Mouse (Mus musculus): ENCODE data around the gene Tgtp1. TPM values are rescaled to one million over a fixed set of nuclear protein-coding genes. Genes with fewer than 3 reads are reported as not detected.
"Not testable (repeated sequence)": the region's sequence is repeated elsewhere in the genome, so short reads cannot be mapped to it uniquely, and the experiment has no call there.

Gene Tgtp1
- polyA plus RNA-seq, 1 experiment from 2014 or later, result 0.18 TPM

DNA sequence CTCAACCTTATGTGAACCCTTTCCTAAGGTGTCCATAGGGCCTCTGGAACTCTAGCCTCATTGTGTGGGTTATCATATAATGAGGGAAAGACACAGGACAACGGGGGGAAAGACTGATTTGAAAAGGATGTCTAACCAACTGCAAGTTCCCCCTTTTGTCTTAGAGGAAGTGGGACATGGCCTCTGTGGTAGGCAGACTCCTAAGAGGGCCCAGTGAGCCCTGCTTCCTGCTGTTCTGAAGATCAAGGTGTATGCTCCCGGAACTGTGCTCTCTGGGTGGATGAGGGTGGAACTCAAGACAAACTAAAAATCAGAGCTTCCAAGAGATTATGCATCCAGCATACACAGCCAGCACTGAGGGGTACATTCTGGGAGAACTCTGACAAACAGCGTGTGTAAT is 5.8 kb downstream of the Tgtp1 start:
- not testable (repeated sequence) for H3K27me3 ChIP-seq (ENCODE audit: control insufficient read depth, insufficient read depth, low read length); H3K4me3 ChIP-seq (ENCODE audit: control insufficient read depth in 1 of 2, insufficient read depth in 1 of 2, low read depth in 1 of 2, low read length in 2 of 2); H3K4me1 ChIP-seq (ENCODE audit: control insufficient read depth in 2 of 2, insufficient read depth in 2 of 2, low read length in 2 of 2); H3K9ac ChIP-seq (ENCODE audit: low read length); H3K9me3 ChIP-seq (ENCODE audit: control insufficient read depth, low read length); ATAC-seq (ENCODE audit: insufficient number of reproducible peaks, insufficient read depth, low FRiP score, low read depth); H3K27ac ChIP-seq (replicated peaks in 1 of 2; ENCODE audit: control insufficient read depth in 1 of 2, insufficient read depth in 1 of 2, low read depth in 2 of 2, low read length in 2 of 2); H3K36me3 ChIP-seq (ENCODE audit: control insufficient read depth, insufficient read depth, low read length); H3K4me2 ChIP-seq (ENCODE audit: low read length)
- 76% methylated on average over 2 of the region's 3 CpGs for WGBS

DNA sequence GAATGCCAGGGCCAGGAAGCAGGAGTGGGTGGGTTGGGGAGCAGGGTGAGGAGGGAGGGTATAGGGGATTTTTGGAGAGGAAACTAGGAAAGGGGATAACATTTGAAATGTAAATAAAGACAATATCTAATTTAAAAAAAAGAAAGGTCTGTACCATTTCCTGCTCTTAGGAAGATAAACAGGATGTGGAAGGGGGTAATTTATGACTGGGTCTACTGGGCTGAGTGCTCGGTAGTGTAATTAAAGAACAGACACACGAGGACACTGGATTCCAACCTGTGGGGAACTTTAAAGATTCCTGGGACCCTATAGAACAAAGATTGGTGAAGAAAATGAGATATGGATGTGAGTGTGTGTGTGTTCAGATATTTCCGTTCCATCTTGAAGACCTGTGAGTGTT is 11.1 kb downstream of the Tgtp1 start:
- H3K4me2 ChIP-seq (ENCODE audit: low read length); H3K4me3 ChIP-seq (ENCODE audit: control insufficient read depth in 1 of 2, insufficient read depth in 1 of 2, low read depth in 1 of 2, low read length in 2 of 2); H3K4me1 ChIP-seq (ENCODE audit: control insufficient read depth in 2 of 2, insufficient read depth in 2 of 2, low read length in 2 of 2); H3K36me3 ChIP-seq (ENCODE audit: control insufficient read depth, insufficient read depth, low read length); H3K27me3 ChIP-seq (ENCODE audit: control insufficient read depth, insufficient read depth, low read length); H3K9me3 ChIP-seq (ENCODE audit: control insufficient read depth, low read length); ATAC-seq (ENCODE audit: insufficient number of reproducible peaks, insufficient read depth, low FRiP score, low read depth); H3K27ac ChIP-seq (replicated peaks in 1 of 2; ENCODE audit: control insufficient read depth in 1 of 2, insufficient read depth in 1 of 2, low read depth in 2 of 2, low read length in 2 of 2); H3K9ac ChIP-seq (ENCODE audit: low read length): not testable (repeated sequence)
- WGBS, result no CpG with 5 or more reads among the region's 3 CpGs

DNA sequence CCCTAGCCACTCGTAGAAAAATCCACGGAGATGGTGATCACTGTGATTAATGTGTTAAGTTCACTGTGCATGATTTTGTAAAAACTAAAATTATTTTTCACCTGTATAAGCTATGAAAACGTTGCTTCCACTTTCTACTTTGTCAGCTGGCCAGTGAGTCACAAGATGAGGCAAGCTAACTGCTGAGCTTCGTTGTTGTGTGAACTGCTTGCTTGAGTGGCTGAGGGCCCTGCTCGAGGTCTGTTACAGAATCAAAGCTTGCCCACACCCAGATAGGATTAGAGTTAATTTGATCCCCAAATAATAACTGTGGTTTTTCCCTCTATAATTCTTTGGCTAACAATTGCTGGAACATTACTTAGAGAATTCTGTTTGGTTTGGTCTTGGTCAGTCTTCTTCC is 13.9 kb downstream of the Tgtp1 start:
- not testable (repeated sequence) for H3K4me3 ChIP-seq (ENCODE audit: control insufficient read depth in 1 of 2, insufficient read depth in 1 of 2, low read depth in 1 of 2, low read length in 2 of 2); H3K36me3 ChIP-seq (ENCODE audit: control insufficient read depth, insufficient read depth, low read length); H3K4me2 ChIP-seq (ENCODE audit: low read length); H3K27me3 ChIP-seq (ENCODE audit: control insufficient read depth, insufficient read depth, low read length); H3K27ac ChIP-seq (replicated peaks in 1 of 2; ENCODE audit: control insufficient read depth in 1 of 2, insufficient read depth in 1 of 2, low read depth in 2 of 2, low read length in 2 of 2); ATAC-seq (ENCODE audit: insufficient number of reproducible peaks, insufficient read depth, low FRiP score, low read depth); H3K9ac ChIP-seq (ENCODE audit: low read length); H3K9me3 ChIP-seq (ENCODE audit: control insufficient read depth, low read length); H3K4me1 ChIP-seq (ENCODE audit: control insufficient read depth in 2 of 2, insufficient read depth in 2 of 2, low read length in 2 of 2)
- no CpG with 5 or more reads among the region's 5 CpGs for WGBS

DNA sequence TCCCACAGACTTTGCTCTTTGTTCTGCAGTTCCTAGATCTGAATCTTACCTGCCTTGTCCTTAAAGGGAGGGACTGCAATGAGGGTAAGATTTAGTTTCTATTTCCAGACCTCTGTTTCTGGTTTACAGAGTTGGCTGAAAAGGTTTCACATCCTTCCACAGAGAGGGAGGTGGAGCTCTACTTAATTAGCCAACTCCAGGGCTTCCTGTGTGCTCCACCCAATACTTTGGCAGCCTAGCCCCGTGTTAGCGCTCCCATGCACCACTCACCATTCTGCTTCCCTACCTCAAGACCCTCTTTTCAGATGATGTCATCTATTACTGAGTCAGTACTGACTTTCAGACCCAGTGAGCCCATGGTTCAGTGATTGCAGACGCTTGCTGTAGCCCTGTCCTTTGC is 14.7 kb downstream of the Tgtp1 start, which contains the start of gene 9930111J21Rik1:
Gene 9930111J21Rik1 (minus strand): TSS at position 148 of the 400 bp plus-strand sequence.
- H3K4me2 ChIP-seq (ENCODE audit: low read length); H3K27me3 ChIP-seq (ENCODE audit: control insufficient read depth, insufficient read depth, low read length); H3K9ac ChIP-seq (ENCODE audit: low read length); H3K4me3 ChIP-seq (ENCODE audit: control insufficient read depth in 1 of 2, insufficient read depth in 1 of 2, low read depth in 1 of 2, low read length in 2 of 2); H3K4me1 ChIP-seq (ENCODE audit: control insufficient read depth in 2 of 2, insufficient read depth in 2 of 2, low read length in 2 of 2); H3K36me3 ChIP-seq (ENCODE audit: control insufficient read depth, insufficient read depth, low read length); H3K27ac ChIP-seq (replicated peaks in 1 of 2; ENCODE audit: control insufficient read depth in 1 of 2, insufficient read depth in 1 of 2, low read depth in 2 of 2, low read length in 2 of 2); ATAC-seq (ENCODE audit: insufficient number of reproducible peaks, insufficient read depth, low FRiP score, low read depth); H3K9me3 ChIP-seq (ENCODE audit: control insufficient read depth, low read length): not testable (repeated sequence)
- no CpG with 5 or more reads among the region's 3 CpGs for WGBS

GRCm38 (mm10) chr11:48978240-48978939 is 15.6 kb downstream of the Tgtp1 start, which contains the start of gene Olfr56:
TSS of gene Olfr56 (plus strand) at chr11:48978889.
- H3K27ac ChIP-seq (replicated peaks in 1 of 2; ENCODE audit: control insufficient read depth in 1 of 2, insufficient read depth in 1 of 2, low read depth in 2 of 2, low read length in 2 of 2); ATAC-seq (ENCODE audit: insufficient number of reproducible peaks, insufficient read depth, low FRiP score, low read depth); H3K4me1 ChIP-seq (ENCODE audit: control insufficient read depth in 2 of 2, insufficient read depth in 2 of 2, low read length in 2 of 2); H3K9ac ChIP-seq (ENCODE audit: low read length); H3K4me2 ChIP-seq (ENCODE audit: low read length); H3K27me3 ChIP-seq (ENCODE audit: control insufficient read depth, insufficient read depth, low read length); H3K9me3 ChIP-seq (ENCODE audit: control insufficient read depth, low read length); H3K4me3 ChIP-seq (ENCODE audit: control insufficient read depth in 1 of 2, insufficient read depth in 1 of 2, low read depth in 1 of 2, low read length in 2 of 2); H3K36me3 ChIP-seq (ENCODE audit: control insufficient read depth, insufficient read depth, low read length): not testable (repeated sequence)
- no CpG with 5 or more reads among the region's 1 CpGs for WGBS

DNA sequence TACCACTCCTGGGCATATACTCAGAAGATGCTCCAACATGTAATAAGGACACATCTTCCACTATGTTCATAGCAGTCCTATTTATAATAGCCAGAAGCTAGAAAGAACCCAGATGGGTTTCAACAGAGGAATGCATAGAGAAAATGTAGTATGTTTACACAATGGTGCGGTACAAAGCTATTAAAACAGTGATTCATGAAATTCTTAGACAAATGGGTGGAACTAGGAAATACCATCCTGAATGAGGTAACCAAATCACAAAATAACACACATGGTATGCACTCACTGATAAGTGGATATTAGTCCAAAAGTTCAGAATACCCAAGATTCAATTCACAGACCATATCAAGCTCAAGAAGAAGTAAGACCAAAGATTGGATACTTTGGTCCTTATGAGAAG is 19.3 kb downstream of the Tgtp1 start:
- not testable (repeated sequence) for H3K9me3 ChIP-seq (ENCODE audit: control insufficient read depth, low read length); H3K27ac ChIP-seq (replicated peaks in 1 of 2; ENCODE audit: control insufficient read depth in 1 of 2, insufficient read depth in 1 of 2, low read depth in 2 of 2, low read length in 2 of 2); H3K4me2 ChIP-seq (ENCODE audit: low read length); H3K27me3 ChIP-seq (ENCODE audit: control insufficient read depth, insufficient read depth, low read length); H3K4me1 ChIP-seq (ENCODE audit: control insufficient read depth in 2 of 2, insufficient read depth in 2 of 2, low read length in 2 of 2); H3K4me3 ChIP-seq (ENCODE audit: control insufficient read depth in 1 of 2, insufficient read depth in 1 of 2, low read depth in 1 of 2, low read length in 2 of 2); H3K36me3 ChIP-seq (ENCODE audit: control insufficient read depth, insufficient read depth, low read length); H3K9ac ChIP-seq (ENCODE audit: low read length); ATAC-seq (ENCODE audit: insufficient number of reproducible peaks, insufficient read depth, low FRiP score, low read depth)
- no CpG with 5 or more reads among the region's 1 CpGs for WGBS

DNA sequence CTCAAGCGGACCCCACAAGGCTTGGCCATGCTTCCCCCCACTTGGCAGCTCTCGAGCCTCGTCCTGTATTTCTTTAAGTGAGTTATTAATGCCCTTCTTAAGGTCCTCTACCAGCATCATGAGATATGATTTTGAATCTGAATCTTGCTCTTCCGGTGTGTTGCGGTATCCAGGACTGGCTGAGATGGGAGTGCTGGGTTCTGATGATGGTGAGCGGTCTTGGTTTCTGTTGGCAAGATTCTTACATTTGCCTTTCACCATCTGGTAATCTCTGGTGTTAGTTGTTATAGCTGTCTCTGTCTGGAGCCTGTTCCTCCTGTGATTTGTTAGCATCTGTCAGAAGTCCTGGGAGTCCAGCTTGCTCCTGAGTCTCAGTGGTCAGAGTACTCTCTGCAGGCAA is 47.9 kb downstream of the Tgtp1 start, which contains the start of gene Psme2b:
Gene Psme2b (minus strand): TSS at position 101 of the 400 bp plus-strand sequence.
- H3K4me1 ChIP-seq (ENCODE audit: control insufficient read depth in 2 of 2, insufficient read depth in 2 of 2, low read length in 2 of 2); ATAC-seq (ENCODE audit: insufficient number of reproducible peaks, insufficient read depth, low FRiP score, low read depth); H3K4me2 ChIP-seq (ENCODE audit: low read length); H3K9ac ChIP-seq (ENCODE audit: low read length); H3K27me3 ChIP-seq (ENCODE audit: control insufficient read depth, insufficient read depth, low read length); H3K4me3 ChIP-seq (ENCODE audit: control insufficient read depth in 1 of 2, insufficient read depth in 1 of 2, low read depth in 1 of 2, low read length in 2 of 2); H3K9me3 ChIP-seq (ENCODE audit: control insufficient read depth, low read length); H3K36me3 ChIP-seq (ENCODE audit: control insufficient read depth, insufficient read depth, low read length); H3K27ac ChIP-seq (replicated peaks in 1 of 2; ENCODE audit: control insufficient read depth in 1 of 2, insufficient read depth in 1 of 2, low read depth in 2 of 2, low read length in 2 of 2): not testable (repeated sequence)
- WGBS, result 95% methylated on average over 6 of the region's 6 CpGs

DNA sequence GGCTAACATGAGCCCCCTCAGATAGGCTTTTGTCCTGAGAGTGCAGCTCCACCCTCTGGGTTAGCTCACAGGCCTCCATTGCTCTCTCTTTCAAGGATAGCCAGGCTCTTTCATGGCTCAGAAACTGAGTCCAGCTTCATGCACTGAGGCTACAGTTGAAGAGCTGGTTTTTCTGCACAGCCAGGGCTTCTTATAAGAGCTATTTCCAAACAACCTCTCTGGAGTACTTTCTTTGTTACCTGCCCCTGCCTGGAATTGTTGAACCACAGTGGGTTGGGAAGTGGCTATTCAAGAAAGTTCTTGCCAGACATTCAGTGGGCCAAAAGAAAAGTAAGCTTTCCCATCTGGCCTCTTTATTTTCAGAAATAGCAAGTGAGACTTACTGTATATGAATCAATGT is 54.7 kb downstream of the Tgtp1 start:
- not testable (repeated sequence) for ATAC-seq (ENCODE audit: insufficient number of reproducible peaks, insufficient read depth, low FRiP score, low read depth)

More for the DNA sequence above, 54.7 kb downstream of the Tgtp1 start:
- H3K4me3 ChIP-seq (ENCODE audit: control insufficient read depth in 1 of 2, insufficient read depth in 1 of 2, low read depth in 1 of 2, low read length in 2 of 2); H3K4me1 ChIP-seq (ENCODE audit: control insufficient read depth in 2 of 2, insufficient read depth in 2 of 2, low read length in 2 of 2); H3K27me3 ChIP-seq (ENCODE audit: control insufficient read depth, insufficient read depth, low read length); H3K9ac ChIP-seq (ENCODE audit: low read length); H3K36me3 ChIP-seq (ENCODE audit: control insufficient read depth, insufficient read depth, low read length); H3K4me2 ChIP-seq (ENCODE audit: low read length); H3K27ac ChIP-seq (replicated peaks in 1 of 2; ENCODE audit: control insufficient read depth in 1 of 2, insufficient read depth in 1 of 2, low read depth in 2 of 2, low read length in 2 of 2); H3K9me3 ChIP-seq (ENCODE audit: control insufficient read depth, low read length): not testable (repeated sequence)

Data from heart, embryonic 14.5 days (tissue).